Comparison of ENCODE assay signal across 11 mouse cellular contexts in the genomic region with DNA sequence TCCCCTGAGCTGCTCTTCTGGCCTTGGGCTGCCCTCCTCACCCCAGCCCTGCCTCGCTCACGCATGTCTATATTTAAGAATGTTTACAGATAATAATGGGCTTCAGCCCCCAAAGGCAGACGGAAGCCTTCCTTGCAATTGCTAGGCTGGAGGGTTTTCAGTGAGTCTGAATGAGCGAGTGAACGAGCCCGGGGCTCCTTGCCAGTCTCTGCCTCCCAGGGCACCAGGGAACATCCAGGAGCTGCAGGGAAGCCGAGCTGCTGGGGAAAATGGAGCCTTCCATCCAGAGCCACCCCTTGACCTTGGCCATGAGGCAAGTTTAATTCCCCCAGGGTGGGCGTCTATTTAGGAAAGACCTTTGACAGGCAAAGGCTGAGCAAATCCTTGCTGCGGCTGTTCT.
DNase-seq lines count a peak whose midpoint lies in the region; ATAC-seq lines count a peak whose summit lies in the region.
"Had no signal": no experiment of that assay in that cellular context is flagged by ENCODE, and none has a peak within 500 bp of the region (broad histone marks: within the 10 kb centered on the region; RNA-seq: fewer than 3 reads in every experiment).

No protein-coding gene starts in this region.

- peak; percentile 8 for DNase-seq in hindbrain, embryonic 10.5 days (ENCODE audit: low spot score)
- DNase-seq in cerebellum, adult 8-10 months: peak; percentile 53
- peak; percentile 10 for DNase-seq in embryonic facial prominence, embryonic 10.5 days (ENCODE audit: low spot score)
- no peak for DNase-seq in adrenal gland, postnatal 14 days
- DNase-seq in urinary bladder, adult 18-20 months (ENCODE audit: low spot score in 2 of 2): no peak
- DNase-seq: gastrocnemius, postnatal 36 days; kidney, adult 8-10 months had no signal

- 63% methylated on average over 9 of the region's 9 CpGs for WGBS in hindbrain, embryonic 10.5 days
- WGBS in hindbrain, embryonic 12.5 days: 53% methylated on average over 9 of the region's 9 CpGs
- 55% methylated on average over 9 of the region's 9 CpGs for WGBS in embryonic facial prominence, embryonic 10.5 days
- 52% methylated on average over 9 of the region's 9 CpGs for WGBS in midbrain, embryonic 13.5 days

- no peak overlapping the region for H3K4me3 ChIP-seq in hindbrain, embryonic 10.5 days
- H3K4me3 ChIP-seq in hindbrain, embryonic 12.5 days: no peak overlapping the region
- H3K4me3 ChIP-seq in embryonic facial prominence, embryonic 10.5 days: no peak overlapping the region
- H3K4me3 ChIP-seq in midbrain, embryonic 13.5 days (replicated peaks): no peak overlapping the region
- H3K4me3 ChIP-seq: forebrain, embryonic 12.5 days had no signal

- H3K4me1 ChIP-seq in hindbrain, embryonic 10.5 days (replicated peaks): peaks cover 19% of the 10 kb centered on the region
- peaks cover 17% of the 10 kb centered on the region for H3K4me1 ChIP-seq in hindbrain, embryonic 12.5 days
- peaks cover 18% of the 10 kb centered on the region for H3K4me1 ChIP-seq in embryonic facial prominence, embryonic 10.5 days
- H3K4me1 ChIP-seq in midbrain, embryonic 13.5 days (replicated peaks): peaks cover 32% of the 10 kb centered on the region

- no peak overlapping the region for H3K4me2 ChIP-seq in hindbrain, embryonic 12.5 days (replicated peaks)
- no peak overlapping the region for H3K4me2 ChIP-seq in midbrain, embryonic 13.5 days (replicated peaks)
- H3K4me2 ChIP-seq: forebrain, embryonic 12.5 days had no signal

- no peaks in the 10 kb centered on the region for H3K36me3 ChIP-seq in hindbrain, embryonic 10.5 days
- H3K36me3 ChIP-seq in hindbrain, embryonic 12.5 days: no peaks in the 10 kb centered on the region
- no peaks in the 10 kb centered on the region for H3K36me3 ChIP-seq in embryonic facial prominence, embryonic 10.5 days (replicated peaks)
- no peaks in the 10 kb centered on the region for H3K36me3 ChIP-seq in midbrain, embryonic 13.5 days
- H3K36me3 ChIP-seq: forebrain, embryonic 12.5 days had no signal

- H3K9me3 ChIP-seq in hindbrain, embryonic 10.5 days: no peaks in the 10 kb centered on the region
- no peaks in the 10 kb centered on the region for H3K9me3 ChIP-seq in hindbrain, embryonic 12.5 days (replicated peaks)
- H3K9me3 ChIP-seq in embryonic facial prominence, embryonic 10.5 days: no peaks in the 10 kb centered on the region
- no peaks in the 10 kb centered on the region for H3K9me3 ChIP-seq in midbrain, embryonic 13.5 days
- H3K9me3 ChIP-seq: forebrain, embryonic 12.5 days had no signal

- no peak overlapping the region for H3K9ac ChIP-seq in hindbrain, embryonic 12.5 days
- H3K9ac ChIP-seq in midbrain, embryonic 13.5 days (replicated peaks): no peak overlapping the region
- H3K9ac ChIP-seq: forebrain, embryonic 12.5 days; liver, embryonic 14.5 days had no signal

- H3K27ac ChIP-seq in hindbrain, embryonic 10.5 days: no peak overlapping the region
- H3K27ac ChIP-seq in hindbrain, embryonic 12.5 days: no peak overlapping the region; the same call in 1 of the 2 replicates
- H3K27ac ChIP-seq in embryonic facial prominence, embryonic 10.5 days (replicated peaks): 0 out of 2 replicates have a peak overlapping the region, but pooled peaks have one; percentile 5
- peak overlapping the region; percentile 21 for H3K27ac ChIP-seq in midbrain, embryonic 13.5 days
- H3K27ac ChIP-seq: forebrain, embryonic 12.5 days; liver, embryonic 14.5 days had no signal

- no peak for ATAC-seq in hindbrain, embryonic 12.5 days (ENCODE audit: low FRiP score)
- ATAC-seq in midbrain, embryonic 13.5 days: no peak

- H3K27me3 ChIP-seq in hindbrain, embryonic 10.5 days (ENCODE audit: insufficient read depth, poor library complexity, severe bottlenecking): no peaks in the 10 kb centered on the region
- no peaks in the 10 kb centered on the region for H3K27me3 ChIP-seq in hindbrain, embryonic 12.5 days
- no peaks in the 10 kb centered on the region for H3K27me3 ChIP-seq in embryonic facial prominence, embryonic 10.5 days (replicated peaks; ENCODE audit: low read depth, poor library complexity, severe bottlenecking)
- H3K27me3 ChIP-seq in midbrain, embryonic 13.5 days: no peaks in the 10 kb centered on the region
- H3K27me3 ChIP-seq: forebrain, embryonic 12.5 days had no signal

Comparison
In these comparisons a context has a peak if more than half of its experiments do, and no peak if none do; other contexts are left out.
1. DNase-seq: peak in hindbrain, embryonic 10.5 days (single experiment), cerebellum, adult 8-10 months (single experiment) and embryonic facial prominence, embryonic 10.5 days (single experiment); none in adrenal gland, postnatal 14 days (single experiment) and urinary bladder, adult 18-20 months (0 of 2).
2. H3K27ac ChIP-seq: peak in embryonic facial prominence, embryonic 10.5 days (single experiment) and midbrain, embryonic 13.5 days (single experiment); none in hindbrain, embryonic 10.5 days (single experiment) and hindbrain, embryonic 12.5 days (single experiment).